Mouse (Mus musculus) kidney, adult 8-10 months (tissue): ENCODE measurements around the gene Insc.
A peak's percentile ranks its signal among the peaks of the same experiment; 100 is the strongest.
"Not testable (repeated sequence)": the region's sequence is repeated elsewhere in the genome, so short reads cannot be mapped to it uniquely, and the experiment has no call there.

Source experiments
- DNase-seq, 2 experiments: peaks; one replicate each; pipeline ENCODE4 v3.0.0; 2022

The Insc gene

DNA sequence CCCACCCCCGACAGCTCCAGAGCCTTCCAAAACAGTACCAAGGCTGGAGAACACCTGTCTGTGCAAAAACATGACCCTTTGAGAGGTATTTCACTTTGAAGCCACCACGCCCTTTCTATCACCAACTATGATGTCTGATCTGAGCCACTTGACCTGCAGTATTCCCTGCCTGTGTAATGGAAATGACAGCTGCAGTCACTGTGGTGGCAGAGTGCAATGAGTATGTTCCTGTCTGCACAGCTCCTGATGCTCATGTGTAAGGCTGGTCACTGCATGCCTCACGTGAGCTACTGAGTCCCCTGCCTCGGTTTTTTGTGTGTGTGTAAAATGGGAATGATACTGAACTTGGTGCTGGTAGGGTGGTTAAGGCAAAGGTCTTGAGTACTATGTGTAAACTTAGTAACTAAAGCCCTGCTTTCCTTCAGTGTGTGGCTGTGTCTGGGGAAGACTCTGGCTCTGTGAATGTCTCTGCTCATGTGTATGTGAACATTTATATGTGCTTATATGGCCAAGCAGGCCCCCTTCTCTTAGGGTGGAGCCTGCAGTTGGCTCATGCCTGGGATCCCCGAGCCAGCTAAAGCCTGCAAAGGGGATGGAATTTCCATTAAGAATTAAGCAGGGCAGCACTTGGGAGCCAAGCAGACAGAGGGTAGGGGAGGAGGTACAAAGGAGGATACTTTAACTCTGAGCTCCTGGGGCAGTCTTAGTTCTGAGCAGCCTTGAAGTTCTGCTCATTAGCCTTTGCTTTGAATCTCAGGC, at the start of gene Insc:
Gene Insc (plus strand): TSS at position 673 of the 759 bp plus-strand sequence.
- no peak for DNase-seq

GRCm38 (mm10) chr7:114700871-114701270, 42.6 kb upstream of the Insc start:
- DNase-seq, result no peak

GRCm38 (mm10) chr7:114706716-114707115, 36.8 kb upstream of the Insc start:
- no peak for DNase-seq

- no peak for DNase-seq
Measured at GRCm38 (mm10) chr7:114707398-114707797, 36.1 kb upstream of the Insc start.

DNA sequence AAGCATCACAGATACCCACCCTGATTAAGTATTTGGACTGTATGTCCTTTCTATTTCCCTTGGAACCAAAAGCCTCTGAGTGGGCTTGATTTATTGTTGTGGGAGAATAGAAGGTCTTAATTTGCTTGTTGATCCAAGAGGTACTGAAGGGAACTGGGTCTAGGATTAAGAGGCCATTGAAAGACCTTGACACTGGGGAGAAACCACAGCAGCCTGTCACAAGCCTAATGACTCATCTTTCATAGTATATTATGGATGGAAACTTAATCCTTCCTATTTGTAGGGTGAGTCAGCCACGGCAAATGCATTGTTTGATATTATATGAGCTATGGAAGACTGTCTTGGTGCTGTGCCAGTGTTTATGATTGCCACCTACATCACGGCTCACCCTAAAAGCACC, 33.1 kb upstream of the Insc start:
- DNase-seq, result no peak

DNA sequence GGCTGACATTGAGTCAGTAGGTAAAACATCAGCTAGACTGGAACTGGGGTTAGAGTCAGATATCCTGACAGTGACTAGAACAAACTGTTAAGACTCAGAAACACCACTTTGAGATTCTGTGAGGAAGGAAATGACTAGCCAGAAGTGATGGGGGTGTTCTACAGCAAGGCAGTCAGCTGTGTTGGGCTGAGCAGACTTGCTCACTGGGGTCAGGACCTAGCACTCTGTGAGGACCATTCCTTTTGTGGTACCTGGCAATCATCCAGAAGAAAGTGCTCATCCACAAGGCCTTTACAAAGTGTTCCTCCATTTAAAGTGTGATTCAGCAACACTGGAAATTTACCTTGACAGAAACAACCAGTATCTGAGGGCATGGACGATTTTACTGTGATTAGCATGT, 31.0 kb upstream of the Insc start:
- no peak for DNase-seq

DNA sequence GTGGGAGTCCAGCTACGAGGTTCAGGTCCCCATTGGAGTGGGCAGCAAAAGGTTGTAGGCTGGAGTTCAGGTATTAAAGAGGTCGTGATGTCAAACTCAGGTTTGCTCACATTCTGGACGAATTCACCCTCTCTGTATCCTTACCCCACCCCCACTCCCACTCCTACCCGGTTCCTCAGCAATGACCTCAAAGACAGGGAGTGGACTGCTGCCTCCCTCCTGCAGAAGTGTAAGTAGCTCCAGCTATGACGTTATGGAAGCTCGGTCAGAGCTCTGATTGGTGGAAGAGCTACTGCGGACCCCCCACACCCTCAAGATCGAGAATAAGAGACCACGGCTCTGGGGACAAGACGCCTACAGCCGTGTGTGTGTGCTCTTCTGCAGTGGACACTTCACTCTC, 25.2 kb upstream of the Insc start, which contains the start of gene Calcb:
Gene Calcb (plus strand): TSS at position 344 of the 400 bp plus-strand sequence.
- DNase-seq, result no peak

DNA sequence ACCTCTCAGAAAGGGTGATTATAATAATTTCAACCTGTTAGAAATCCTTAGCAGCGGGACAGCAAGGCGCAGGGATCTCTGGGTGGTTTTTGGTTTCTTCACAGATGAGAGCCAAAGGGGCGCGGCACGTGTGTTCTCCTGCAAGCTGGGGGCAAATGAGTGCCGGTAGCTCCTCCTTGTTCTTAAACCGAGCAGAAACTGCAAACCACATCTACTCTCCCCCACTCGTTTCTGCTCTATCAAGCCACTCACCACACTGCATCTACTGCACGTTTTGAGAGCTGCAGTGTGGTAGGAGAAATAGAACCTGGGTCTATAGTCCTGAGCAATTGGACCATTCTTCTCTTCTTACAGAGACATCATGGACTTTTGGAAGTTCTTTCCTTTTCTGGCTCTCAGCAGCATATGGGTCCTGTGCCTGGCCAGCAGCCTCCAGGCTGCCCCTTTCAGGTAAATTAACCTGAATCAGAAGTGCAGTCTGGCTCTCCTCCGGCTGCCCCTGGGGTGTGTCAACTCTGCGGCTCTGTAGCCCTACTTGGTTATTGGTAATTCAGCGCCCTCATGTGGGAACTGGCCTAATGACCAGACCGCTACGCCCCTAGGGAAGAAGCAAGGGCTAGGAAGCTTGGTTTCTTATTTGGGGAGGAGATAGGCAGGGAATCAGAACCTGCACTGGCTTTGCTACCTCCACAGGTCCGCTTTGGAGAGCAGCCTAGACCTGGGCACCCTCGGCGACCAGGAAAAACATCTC, 23.9 kb upstream of the Insc start:
- peak in 1 of 2 experiments; percentile 27 for DNase-seq

- DNase-seq, result peak in 1 of 2 experiments; percentile 17
Measured at GRCm38 (mm10) chr7:114729696-114730095, 13.8 kb upstream of the Insc start.

GRCm38 (mm10) chr7:114731175-114731574, 12.3 kb upstream of the Insc start:
- no peak for DNase-seq

GRCm38 (mm10) chr7:114731700-114732099, 11.8 kb upstream of the Insc start:
- not testable (repeated sequence) for DNase-seq

GRCm38 (mm10) chr7:114736256-114736655, 7.2 kb upstream of the Insc start:
- DNase-seq, result no peak

- DNase-seq, result no peak
Measured at GRCm38 (mm10) chr7:114738166-114738565, 5.3 kb upstream of the Insc start.

DNA sequence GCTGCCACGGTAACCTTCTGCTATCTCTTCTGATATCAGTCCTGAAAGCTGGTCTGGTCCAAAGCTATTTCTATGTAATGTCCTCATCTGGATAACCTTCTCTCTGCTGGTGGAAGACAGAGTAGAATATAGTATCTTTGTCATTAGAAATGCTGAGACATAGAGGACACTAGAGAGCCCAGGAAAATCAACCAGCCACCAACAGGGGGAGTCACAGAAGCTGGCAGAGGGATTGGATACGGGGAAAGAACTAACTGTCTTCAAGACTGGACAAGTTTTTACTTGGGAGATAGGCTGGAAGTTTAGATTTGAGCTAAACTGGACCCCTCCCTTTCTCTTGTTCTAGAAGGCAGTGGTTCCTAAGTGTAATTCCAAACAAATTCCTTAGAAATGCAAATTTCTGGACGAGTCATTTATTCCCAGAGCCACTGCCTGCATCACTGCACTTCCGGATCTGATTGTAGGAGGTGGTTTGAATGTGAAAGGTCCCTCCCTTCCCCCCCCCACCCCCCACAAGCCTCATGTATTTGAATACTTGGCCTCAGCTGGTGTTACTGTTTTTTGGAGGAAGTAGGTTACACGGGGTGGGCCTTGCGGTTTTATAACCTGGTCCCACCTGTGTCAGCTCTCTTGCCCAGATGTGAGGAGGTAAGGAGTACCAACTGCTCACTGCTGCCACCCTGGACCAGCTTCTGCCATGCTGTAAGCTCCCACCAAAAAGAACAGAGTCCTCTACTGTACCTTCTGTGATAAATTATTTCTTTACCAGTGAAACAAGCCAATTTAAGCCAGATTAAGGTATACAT, 2.9 kb upstream of the Insc start:
- DNase-seq, result peak in 1 of 2 experiments; percentile 23

DNA sequence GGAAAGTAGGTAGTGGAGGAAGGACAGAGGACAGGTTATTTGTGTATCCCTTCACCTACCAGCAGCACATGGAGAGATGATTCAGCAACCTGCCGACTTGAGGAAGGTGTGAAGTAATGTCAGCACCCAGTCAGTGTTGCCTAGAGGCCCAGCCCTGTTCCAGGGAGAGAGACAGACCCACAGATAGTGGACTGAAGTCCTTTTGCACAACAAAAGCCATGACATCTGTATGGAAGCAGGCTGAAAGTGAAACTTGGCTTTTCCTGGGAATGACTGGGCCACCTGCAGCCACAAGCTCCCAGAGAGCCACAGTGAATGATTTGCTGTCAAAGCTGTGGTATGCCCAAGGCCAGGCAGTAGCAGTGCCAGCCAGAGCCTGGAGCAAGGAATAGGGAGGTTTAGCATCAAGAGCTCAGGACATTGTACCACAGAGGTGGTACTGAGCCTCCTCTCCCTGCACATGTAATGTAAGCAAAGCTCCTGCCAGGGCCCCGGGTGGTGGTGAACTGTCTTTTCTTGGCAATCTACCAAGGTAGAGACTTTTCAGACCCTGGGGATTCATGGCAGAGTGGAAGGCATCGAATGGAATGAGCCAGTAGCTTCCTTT, 1.2 kb downstream of the Insc start:
- DNase-seq, result no peak

DNA sequence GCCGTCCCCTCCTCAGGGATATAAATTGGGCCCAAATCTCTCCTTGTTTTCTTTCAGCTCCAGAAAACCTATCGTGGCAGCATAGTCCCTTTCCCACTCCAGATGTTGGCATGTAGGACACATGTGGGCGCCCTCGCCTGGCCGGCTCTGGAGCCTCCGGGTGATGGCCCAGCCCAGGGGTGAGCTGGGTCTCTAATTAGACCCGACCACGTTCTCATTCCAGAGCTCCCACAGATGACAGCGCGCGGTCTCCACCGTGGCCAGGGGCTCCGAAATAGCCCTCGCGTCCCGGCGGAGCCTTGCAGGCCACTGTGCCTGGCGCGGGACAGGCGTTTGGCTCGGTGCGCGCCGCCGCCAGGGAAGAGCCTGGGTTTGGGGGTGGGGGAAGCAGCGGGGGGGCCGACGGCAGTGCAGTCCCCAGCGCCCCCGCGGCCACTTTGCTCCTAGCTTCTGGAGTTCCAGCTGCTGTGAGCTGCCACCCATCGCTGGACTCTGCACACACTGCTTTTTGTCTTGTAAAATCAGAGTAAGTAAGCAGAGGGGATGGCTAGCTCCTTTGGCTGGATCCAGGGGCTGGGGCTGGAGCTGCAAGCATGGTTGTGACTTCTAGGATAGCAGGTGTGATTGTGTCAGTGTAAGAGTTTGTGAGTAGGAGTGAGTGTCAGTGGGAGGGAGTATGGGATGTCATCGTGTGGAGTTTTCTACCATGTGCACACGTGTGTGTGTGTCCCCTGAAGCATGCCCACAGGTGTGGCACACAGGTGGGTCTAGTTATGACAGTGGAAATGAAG, 2.2 kb downstream of the Insc start:
- peak in 1 of 2 experiments; percentile 14 for DNase-seq

DNA sequence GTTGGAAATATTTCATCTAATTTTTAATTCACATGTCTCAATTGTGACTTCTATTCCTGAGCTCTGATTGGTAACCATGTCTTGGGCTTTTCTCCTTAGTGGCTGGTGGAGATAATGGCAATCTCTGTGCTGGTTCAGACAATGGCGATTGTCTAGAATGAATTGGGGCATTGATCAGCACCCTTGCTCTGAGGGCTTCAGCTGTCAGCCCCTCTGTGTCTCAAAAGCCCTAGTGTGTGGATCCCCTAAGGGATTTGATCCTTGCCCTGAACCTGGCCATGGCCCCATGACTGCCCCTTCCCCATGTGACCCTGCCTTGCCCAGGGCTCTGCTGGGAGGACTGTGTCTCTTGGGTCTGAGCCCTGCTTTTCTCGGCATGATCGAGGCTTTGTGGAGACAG, 4.1 kb downstream of the Insc start:
- no peak for DNase-seq

GRCm38 (mm10) chr7:114748239-114748638, 4.7 kb downstream of the Insc start:
- DNase-seq, result no peak

DNA sequence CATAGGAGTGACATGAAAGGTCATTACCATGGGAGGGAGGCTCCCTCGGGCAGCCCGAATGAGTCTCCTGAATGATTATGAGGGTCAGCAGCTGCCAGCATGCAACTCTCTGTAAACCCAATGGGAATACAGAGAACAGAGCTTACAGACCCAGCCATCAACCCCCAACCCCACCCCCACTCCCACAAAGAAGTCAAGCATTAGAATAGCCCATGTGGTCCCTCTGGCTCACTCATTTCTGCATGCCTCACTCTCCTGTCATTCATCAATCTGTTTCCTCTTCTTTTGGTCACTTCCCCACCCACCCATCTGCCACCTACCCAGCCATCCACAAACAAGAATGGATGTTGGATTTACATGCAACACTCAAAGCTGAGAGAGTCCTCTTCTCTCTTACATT, 10.0 kb downstream of the Insc start:
- no peak for DNase-seq

DNA sequence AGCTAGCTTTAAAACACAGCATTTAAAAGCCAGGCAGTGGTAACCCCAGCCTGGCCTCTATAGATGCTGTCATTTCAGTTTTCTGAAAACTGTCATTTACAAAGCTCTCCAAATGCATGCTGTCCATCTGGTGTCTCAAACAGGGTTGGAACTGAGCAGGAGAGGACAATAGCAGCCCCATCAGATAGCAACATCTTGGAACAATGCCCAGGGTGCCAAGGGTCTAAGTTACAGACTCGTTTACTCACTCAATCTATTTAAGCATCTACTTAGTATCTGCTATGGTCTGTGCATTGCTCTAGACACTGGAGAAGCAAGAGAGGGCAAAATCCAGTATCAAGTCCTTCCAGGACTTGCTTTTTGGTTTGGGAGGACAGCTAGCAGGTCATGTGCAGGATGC, 10.7 kb downstream of the Insc start:
- DNase-seq, result no peak

GRCm38 (mm10) chr7:114754626-114755025, 11.1 kb downstream of the Insc start:
- peak; percentile 25 to 35 for DNase-seq

DNA sequence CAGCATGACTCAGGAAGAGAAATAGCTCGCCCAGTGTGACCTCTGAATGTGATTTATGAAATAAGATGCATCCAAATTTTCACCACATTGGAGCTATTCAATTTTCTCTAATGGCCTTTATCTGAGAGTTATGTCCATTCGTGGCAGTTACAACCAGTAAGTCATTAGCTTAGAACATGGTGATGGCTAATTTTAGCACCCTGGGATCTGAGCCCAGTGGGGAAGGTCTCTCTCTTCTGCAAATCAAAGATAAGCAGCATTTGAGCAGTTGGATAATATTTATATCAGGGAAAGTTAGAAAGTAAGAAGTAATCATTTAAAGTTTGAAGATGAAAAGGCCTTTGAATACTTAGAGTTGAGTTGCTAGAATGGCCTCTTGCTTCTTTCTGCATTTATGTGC, 19.2 kb downstream of the Insc start:
- no peak for DNase-seq
